Mouse (Mus musculus) NIH3T3 (cell line): ENCODE results near the gene Dazap2.
"Not testable (repeated sequence)": the region's sequence is repeated elsewhere in the genome, so short reads cannot be mapped to it uniquely, and the experiment has no call there.

Experiments used
- DNase-seq: peaks from one replicate; pipeline ENCODE4 v3.0.0-alpha.2; 2012; ENCODE audit warnings: low read depth

The Dazap2 gene

DNA sequence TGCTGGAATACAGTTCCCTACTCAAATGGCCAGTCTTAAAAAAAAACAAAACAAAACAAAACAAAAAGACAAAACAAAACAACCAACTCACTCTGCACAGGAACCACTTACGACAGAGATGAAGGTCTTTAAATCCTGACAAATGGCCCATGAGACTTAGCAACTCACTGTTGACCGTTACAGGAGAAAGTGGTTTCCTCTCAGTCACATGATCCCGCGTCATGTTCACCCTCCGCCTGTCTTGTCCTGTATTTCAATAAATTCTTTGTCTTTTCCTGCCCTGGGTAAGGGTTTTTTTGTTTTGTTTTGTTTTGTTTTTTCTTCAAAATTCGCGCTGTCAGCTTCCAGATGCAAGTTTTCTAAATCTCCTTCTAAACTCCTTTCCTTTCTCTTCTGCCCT lies 3.2 kb upstream of the Dazap2 start:
- no peak for DNase-seq

DNA sequence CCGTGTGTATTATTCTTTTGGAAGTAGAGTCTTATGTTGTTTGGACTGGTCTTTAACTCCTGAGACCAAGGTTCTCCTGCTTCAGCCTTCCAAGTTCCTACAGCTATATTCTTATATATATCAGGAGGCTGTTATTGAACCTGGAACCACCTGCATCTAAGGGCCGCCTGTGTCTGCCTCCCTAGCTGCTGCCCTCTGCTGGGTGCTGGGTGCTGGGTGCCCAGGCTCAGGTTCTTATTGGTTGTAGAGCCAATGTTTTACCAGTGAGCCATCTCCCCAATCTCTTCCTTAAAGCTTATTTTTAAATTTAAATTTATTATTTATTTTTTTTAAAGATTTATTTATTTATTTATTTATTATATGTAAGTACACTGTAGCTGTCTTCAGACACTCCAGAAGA lies 2.7 kb upstream of the Dazap2 start:
- peak; percentile 64 for DNase-seq

DNA sequence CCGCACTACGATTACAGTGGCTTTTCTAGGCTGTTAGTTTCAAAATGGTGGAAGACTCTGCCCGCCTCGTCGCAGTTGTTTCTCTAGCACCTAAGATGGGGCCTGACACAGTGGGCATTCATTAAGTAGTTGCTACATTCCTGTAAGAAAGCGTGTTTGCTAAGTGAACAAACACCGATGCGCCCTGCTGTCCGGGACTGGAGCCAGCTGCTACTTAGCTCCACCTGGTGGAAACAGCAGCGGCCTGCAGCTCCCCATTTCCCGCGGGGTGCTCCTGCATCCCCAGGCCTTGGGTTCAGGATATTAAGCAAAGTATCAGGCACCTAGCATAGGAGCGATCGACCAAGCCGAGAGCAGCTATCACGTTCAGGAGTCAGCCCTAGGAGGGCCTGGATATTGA lies 1.6 kb upstream of the Dazap2 start:
- peak; percentile 90 for DNase-seq

DNA sequence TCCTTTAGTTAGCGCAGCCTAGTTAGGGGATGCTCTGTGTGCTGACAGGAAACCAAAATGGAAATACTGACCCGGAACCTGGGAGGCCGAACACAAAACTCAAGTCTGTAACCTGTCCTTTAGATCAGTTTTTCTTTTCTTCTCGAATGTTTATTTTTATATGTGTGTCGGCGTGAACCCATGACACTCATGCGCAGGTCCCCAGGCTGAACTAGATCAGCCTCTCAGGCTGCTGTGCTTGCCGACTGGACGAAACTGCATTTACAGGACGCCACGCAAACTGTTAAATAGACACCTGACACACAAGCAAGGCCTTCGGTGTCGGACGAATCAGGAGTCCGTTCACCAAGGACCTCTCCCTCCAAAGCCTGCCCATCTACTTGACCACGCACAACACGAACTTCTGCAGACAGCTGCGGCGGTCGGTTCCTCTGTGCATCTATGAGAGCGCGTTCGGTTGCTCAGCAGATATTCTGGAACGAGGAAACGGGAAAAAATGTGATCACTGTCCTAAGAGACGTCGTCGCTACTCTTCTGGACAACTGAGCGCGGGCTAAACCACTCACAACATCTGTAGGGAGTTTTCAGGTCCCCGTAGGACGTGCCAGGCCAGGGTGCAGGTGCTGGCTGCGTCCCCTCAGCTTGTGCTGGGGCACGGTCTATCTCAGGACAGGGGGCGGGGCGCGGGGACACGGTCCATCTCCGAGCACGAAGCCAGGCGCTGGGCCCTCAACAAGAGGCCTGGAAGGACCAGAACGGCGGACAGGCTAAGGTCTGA lies 742 bp upstream of the Dazap2 start:
- DNase-seq = peak; percentile 45

DNA sequence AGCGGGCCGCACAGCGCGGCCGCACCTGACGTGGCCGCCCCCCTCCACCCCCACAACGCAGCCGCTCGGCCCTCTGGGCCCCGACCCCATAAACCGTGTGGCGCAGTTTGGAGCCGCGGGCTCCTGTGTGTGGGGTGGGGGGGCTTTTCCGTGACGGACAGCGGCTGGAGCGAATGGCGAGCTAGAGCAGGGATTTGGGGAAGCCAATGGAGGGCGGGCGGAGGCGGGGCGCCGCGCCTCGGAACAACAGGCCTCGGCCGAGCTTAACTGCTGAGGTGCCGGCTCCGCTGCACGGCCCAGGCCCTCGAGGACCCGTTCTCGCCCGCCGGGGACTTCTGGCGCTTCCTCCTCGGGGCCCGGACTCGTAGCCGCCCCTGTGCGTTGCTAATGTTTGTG lies 674 bp downstream of the Dazap2 start:
- peak; percentile 97 for DNase-seq

DNA sequence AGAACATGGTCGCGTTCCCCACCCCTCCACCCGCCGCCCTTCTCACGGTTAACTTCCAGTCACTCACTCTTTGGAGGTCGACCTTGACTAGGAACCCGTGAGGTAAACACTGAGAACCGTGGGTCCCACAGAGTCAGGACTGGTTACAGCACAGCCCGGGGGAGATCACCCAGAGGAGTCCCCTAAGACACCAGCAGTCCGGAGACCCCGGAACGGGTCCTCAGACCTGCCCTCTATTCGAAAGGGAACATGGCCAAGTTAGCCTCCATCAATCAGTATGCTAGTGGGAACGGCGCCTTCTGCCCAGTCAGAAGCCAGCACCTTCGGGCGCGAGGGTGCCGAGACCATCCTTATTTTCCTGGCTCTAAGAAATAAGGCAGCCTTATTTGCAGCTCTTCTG lies 1.1 kb downstream of the Dazap2 start:
- DNase-seq = peak; percentile 60

DNA sequence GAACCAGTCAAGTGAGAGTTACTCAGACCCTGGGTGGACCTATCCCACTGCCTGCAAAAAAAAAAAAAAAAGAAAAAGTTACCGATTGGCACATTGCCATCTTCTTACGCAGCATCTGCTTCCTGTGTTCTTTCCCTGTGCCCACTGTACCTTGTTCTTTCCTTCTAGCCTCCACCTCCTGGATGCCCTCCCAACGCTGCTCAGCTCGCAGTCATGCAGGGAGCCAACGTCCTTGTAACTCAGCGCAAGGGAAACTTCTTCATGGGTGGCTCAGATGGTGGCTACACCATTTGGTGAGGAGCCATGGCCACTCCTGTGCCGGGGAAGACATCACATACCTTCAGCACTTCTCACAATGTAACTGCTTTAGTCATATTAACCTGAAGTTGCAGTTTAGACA lies 4.1 kb downstream of the Dazap2 start:
- no peak for DNase-seq

DNA sequence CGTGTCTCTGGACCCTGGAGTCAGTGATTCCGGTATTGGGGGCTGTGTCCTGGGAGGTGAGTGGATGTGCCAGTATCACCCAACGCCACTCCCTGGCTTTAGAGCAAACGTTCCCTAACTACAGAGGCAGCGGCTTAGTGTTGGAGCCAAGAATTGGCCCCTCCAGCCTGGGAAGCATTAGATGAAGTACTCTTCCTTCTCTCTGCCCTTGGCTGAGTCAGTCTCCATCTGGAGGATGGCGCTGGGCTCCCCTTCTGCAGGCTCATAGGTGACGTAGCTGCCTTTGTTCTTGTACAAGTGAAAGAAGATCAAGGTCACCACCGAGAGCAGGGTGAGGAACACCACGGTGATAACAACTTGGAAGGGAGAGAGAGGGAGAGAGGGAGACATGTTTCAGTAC lies 6.5 kb downstream of the Dazap2 start:
- DNase-seq = not testable (repeated sequence)

DNA sequence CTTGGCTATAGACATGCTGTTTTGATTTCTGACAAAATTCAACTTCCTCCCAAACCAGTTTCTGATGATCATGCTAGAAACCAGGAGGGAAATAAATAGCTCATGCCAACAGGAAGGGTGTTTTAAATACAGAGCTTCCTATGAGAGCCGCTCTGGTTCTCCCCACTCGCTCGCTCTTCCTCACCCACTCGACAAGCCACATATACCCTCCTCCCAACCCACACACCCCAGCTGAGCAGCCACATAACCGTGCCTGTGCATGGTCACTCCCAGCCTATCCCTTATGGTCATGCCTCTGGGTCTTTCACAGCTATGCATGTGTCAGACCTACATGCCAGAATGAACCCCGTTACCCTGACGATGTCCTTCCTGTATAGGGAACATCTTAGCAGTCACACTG lies 7.0 kb downstream of the Dazap2 start:
- DNase-seq = no peak

DNA sequence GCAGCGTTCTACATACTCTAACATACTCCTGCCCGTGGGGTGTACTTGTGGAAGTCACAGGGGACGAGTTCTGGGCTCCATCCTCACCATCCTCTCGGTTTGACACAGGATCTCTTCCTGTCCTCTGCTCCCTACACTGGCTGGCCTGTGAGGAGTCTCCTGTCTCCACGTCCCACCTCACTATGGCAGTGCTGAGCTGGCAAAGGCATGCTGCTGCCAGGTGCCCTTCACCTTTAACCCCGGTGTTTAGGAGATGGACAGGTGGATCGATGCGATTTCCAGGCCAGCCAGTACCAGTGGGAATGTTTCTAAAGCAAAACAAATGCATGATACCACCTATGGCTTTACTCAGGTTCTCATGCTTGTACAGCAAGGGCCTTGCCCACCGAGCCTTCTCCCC lies 8.6 kb downstream of the Dazap2 start:
- no peak for DNase-seq

DNA sequence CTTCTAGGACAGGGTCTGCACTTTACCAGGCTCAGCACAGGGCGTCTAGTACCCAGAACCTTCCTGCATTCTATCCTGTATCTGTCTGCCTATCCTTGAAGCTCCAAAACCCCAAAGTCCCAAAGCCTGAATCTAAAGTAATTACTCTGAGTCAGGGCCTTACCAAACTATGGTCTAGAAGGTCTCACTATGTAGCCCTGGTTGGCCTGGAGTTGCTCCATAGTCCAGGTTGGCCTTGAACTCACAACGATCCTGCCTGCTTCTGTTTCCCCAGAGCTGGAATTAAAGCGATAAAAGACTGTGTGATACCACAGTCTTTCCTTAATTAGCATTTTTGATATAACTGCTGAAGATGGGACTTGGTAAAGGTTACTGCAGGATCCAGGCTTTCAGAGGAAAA lies 9.3 kb downstream of the Dazap2 start:
- no peak for DNase-seq

DNA sequence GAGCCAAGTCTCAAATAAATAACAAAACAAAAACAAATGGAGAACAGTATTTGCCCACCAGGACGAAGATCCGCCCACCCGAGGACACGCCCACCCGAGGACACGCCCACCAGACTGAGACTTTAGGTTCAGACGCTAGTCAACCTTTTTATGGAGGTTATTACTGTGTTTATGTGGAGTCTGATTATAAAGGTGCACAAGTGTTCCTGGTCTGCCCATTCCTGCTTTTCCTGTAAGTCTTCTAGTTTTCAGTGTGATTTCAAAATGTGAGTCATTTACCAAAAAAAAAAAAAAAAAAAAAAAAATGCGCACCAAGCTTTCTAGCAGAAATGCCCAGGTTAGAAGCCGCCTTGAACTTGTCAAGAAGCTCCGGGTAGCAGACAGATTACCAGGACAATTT lies 12.1 kb downstream of the Dazap2 start:
- DNase-seq = peak; percentile 66

DNA sequence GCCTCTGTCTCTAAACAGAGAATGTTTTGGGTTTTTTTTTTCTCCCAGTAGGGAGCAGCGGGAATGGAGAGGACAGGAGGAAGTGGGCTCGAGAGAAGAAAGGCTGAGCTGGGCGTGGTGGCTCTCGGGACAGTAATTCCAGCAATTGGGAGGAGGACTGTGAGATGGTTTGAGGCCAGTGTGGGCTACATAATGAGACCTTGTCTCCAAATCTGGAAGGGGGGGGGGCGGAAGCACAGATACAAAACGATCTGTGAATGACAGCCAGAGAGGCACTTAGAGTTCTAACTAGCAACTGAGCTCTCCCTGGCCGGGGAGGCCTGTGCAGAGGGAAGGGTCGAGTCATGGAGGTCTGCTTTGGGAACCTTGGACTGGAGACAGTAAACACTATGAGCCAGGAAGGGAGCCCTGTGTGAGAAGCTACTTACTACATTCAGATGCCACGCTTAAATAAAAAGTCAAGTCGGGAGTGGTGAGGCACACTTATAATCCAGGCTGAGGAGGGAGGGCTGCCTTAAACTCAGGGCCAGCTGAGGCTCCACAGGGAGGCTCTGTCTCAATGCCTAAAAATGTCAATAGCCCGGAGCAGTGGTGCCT lies 12.7 kb downstream of the Dazap2 start:
- peak; percentile 65 for DNase-seq

DNA sequence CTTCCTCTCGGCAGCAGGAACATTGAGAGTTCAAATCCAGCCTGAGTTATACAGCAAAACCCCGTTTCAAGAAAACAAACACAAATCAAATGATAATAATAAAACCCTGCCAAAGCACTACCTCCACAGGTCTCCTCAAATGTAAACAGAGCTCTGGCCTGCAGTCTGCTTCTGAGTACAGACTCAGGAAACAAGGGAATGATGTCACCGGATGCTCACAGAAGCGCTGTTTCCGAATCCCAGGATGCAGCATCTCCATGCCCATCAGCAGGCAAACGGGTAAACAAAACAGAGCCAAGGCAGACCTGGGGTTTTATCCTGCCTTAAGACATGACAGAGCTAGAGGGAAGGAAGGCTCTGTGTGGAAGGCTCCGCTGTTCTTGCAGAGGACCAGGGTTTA lies 13.6 kb downstream of the Dazap2 start:
- DNase-seq = no peak

DNA sequence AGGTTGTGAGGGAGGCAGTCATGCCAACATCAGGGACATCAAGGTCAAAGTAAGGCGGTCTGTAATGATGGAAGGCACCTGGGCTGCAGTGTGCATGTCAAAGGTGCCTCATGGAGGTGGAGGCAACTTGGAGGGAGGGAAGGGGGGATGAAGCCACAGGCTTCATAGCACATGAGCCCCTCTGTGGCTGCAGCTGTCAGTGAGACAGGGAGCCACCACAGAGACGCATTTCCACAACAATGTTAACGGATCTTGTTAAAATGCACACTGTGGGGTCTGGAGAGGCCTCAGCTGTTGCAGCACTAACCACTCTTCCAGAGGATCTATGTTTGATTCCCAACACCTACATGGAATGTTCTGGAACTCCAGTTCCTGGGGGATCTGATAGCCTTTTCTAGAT lies 15.0 kb downstream of the Dazap2 start:
- no peak for DNase-seq

DNA sequence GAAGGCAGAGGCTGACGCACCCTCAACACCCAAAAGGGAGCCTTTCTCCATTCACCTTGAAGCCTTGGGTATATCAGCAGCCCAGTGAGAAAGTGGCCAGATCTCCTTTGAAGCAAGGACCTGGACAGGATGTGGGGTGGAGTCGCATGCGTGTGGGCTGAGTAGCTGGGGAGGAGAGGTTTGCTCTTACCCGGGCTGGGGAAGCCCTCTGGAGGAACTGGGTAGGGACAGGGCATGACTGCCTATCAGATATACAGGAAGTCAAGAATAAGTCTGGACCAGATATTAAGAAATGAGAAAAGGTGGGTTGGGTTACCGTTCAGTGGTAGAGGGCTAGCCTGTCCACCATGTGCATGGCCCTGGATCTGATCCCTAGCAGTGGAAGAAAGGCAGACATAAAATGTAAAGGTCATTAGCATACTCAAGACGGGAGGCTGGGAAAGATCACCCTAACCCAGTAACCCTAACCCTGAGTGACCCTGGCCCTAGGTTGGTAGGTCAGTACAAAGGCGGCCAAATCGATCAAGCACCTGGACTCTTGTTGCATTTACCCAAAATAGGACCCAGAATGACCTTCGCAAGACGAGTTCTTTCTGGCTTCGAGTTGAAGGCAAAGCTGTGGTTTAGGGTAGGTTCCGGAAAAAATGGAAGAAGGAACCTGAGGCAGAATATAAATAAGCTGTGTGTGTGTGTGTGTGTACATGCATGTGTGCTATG lies 16.5 kb downstream of the Dazap2 start:
- DNase-seq = no peak

DNA sequence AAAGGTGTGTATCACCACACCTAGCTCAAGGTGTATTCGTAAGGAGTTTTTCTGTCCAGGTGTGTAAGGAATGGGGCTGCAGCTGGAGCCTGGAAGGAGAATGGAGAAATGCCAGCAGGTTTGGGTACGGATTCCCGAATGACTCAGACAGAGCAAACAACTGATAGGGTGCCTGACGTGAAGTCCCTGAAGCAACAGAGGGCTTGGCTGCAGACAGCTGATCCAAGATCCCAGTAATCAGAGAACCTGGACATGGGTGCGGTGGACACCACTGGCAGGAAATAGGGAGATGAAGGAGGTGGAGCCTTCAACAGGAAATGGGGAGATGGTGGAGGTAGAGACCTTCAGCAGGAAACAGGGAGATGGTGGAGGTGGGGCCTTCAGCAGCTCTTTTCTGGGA lies 17.2 kb downstream of the Dazap2 start:
- no peak for DNase-seq

DNA sequence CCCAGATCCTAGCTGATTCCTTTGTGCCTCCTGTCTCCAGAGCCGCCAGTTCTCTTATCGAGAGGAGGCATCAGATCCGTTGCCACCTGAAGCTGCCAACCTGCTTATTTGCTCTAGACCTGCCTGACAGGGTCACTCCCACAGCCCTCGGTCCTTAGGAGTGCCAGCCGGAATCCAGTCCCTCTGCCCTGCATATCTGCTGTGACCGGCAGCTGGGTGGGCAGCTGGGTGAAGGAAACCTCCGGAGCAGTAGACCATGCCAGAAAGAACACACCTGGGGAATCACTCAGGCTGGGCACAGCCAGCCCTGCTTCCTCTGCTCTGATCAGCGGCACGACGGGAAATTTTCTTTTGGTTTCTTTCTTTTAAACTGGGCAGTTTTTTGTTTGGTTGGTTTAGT lies 18.2 kb downstream of the Dazap2 start:
- no peak for DNase-seq

DNA sequence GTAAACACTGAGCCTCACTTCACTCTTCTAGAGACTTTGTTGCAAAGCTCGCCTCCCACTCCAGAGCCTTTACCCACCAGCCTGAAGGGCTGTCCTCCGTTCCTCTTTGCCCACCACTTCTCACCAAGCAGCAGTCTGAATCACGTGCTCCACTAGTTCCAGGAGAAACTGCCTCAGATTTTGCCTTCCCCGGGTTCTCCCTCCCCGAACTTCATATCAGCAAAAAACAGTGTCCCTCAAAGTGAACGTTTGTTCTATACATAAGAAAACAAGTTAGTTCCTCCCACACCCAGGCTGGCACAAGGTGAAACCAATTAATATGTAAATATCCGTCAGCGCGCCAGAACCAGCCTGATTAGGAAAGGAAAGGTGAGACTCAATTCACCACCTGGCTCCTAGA lies 20.1 kb downstream of the Dazap2 start:
- DNase-seq = no peak

DNA sequence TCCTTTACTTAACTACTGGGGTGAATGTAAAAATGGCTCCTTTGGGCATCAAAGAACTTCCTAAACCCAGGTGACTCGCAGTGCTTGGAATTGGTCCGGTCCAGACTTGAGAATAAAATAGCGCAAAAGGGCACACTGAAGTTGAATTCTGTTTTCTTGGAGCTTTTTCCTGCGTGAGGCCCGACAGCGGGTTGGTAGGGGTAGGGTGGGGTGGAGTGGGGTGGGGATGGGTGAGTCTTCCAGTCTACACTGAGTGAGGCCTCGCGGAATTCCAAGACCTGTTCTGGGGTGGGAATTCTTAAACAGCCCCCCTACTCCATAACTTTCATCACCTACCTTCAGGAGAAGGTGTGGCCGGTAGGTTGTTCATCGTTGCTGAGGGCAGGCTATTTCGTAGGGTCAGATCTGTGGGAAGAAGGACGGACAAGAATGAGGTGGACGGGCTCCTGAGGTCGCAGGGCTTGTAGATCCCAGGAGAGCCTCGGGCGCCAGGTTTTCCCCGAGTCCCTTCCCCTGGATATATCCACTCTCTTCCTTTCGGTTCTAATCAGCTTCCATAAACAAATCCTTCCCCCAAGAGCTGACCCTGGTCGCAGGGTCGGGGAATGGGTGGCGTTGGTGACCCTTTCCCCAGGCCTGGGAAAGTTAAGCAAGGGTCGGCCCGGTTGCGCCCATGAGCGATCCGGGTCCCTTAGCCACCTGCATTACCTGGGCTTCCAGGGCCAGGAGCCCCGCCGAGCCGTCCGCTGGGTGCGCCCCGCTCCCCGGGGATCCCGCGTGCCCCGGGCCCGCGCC lies 20.9 kb downstream of the Dazap2 start:
- no peak for DNase-seq

DNA sequence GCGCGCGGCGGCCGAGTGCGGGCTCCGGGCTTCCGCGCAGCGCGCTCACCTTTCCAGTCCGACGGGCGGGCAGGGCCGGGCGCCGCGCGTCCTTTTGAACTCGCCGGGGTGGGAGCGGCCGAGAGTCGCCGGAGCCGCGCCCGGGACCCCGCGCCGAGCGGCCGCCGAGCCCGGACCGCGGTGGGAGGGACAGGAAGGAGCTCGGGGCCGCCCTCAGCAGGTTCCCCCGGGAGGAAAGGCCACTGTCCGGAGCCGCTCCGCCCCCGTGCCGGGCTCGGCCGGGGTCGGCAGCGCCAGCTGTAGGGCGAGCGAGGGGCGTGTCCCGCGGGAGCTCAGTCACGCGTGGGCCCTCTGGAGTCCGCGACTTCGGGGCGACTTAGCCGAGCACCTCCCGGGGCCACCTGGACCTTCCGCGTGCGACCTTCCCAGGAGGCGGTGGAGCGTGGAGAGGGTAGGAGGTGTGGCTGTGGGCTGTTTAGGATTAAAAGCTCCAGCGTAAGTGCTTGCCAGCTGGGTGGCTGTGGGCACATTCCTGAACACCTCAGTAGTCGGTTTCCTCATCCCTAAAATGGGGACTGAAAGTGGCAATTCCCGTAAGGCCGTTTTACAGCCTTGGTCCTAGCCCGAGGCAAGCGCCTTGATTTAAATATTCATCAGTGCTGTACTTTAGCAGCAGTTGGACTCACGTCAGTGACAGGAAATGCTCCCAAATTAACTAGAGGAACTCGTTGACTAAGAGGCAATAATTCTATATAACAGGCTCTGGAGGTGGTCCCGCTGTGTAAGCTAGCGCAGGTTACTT lies 21.8 kb downstream of the Dazap2 start, which contains the start of gene Smagp:
TSS of gene Smagp (minus strand) at position 241 of the 802 bp plus-strand sequence.
- no peak for DNase-seq

DNA sequence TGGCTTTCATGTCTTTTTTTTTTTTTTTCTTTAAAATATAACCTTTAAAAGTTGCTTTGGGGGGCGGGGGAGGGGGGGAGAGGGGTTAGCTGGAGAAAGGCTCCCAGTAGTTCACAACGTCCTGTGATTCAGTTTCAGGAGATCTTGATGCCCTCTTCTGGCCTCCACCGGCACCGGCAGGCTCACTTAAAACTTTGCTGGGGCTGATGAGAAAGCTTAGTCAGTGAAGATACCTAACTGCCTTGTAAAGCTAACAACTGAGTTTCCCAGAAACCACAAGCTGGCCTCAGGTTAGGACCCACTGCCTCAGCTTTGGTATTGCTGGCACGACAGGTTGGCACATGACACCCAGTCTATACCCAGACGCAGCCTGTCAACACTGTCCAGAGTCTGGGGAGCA lies 22.5 kb downstream of the Dazap2 start:
- DNase-seq = peak; percentile 53
